Mouse (Mus musculus) adipocyte (in vitro differentiated cells): ENCODE data around the gene Ppl.

Experiments
- DNase-seq: peaks from one replicate; pipeline ENCODE4 v3.0.0-alpha.2; 2016; ENCODE audit warnings: low spot score

Ppl gene

DNA sequence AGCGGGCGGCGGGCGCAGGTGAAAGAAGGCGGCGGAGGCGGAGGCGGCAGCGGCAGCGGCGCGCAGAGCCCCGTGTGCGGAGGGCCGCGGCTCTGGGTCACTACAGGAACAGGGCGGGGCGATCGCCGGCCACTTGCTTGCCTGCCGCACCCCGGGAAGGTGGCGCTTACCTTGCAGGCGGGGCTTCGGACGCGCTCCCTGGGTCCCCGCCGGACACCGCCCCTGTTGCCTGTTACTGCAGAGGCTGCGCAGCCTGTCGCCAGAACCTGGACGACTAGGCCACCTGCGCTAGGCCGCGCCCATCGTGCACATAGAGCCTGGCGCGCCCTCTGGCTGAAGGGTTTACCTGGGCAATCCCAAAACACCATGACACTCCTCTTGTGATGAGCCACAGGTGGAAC is at the start of gene Ppl:
Ppl (minus strand) TSS at position 21 of the 401 bp plus-strand sequence.
- DNase-seq, result no peak

DNA sequence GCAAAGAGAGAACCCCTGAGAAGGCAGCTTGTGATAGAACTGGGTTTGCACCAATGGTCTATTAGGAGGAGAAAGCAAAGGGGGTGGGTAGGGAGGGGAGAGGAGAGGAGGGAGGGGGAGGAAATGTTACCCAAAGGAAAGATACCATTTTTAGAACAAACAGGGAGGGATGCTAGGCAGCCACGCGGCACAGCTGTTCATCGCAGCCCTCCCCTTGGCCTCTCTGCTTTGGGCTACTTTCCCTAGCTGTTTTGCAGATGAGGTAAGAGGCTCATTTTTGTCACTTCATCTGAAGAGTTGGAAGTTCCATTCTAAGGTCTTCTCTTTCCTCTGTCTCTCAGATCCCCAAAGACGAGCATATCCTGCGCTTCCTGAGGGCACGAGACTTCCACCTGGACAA is 40.4 kb upstream of the Ppl start:
- DNase-seq, result no peak

DNA sequence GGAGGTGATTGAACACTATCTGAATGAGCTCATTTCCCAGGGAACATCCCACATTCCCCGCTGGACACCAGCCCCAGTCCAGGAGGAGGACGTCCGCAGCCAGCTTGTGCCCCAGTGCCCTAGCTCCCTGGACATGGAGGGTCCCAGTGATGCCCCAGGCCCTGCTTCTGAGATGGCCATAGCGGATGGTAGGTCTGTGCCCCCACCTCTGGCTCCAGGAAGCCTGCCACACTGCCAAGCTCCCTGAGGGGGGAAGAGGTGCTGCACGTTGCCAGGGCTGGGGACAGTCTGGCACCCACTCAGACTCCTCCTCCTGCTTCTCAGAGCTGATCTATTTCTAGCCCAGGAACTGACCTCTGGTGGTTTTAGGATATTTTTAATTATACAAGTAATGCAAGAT is 36.6 kb upstream of the Ppl start:
- no peak for DNase-seq

DNA sequence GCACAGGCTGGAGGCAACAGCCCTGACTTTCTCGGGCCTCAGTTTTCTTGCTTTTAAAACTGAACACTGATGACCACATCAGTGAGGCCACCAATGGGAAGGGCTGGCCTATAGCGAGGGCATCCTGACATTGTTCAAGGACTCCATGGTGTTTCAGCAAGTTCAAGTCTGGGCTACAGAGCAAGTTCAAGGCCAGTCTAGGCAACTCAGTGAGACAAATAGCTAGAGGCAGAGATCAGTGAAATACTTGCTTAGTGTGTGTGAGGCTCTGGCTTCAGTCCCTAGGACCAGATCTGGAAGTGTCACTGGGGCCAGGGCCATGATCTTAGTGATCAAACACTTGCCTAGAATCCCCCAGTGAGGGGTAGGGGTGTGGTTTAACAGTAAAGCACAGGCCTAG is 35.8 kb upstream of the Ppl start:
- DNase-seq, result no peak

DNA sequence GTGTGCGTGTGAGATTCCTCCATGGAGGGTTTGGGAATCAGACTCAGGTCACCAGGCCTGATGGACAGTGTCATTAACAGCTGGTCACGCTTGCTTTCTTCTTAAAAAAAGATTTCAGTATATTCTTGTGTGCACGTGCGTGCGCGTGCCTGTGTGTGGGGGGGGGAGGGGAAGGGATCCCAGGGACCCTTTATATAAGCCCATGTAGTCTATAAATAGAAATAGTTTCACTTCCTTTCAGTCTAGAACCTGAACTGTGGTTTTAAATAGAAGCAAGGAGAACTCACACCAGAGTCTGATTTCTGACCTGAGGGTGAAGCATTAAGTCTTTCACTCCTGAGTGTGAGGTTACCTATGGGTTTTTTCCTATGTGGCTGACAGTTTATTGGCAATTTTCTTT is 32.1 kb upstream of the Ppl start:
- DNase-seq, result no peak

DNA sequence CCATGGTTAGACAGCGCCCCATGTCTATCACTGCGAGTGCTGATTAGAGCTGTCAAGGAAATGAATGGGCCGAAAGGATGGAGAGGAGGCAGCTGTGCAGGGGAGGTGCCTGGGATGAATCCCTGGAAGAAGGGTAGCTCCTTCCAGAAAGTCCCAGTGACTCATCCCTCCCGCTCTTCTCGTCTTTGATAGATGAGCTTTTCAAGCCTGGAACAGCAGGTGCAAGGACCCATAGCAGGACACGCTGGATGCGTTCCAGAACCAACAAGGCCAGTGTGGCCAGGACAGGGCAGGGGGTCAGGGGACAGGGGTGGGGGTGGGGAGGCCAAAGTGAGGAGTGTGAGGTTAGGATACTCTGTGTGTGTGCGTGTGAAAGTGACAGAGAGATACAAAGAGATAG is 27.0 kb upstream of the Ppl start:
- no peak for DNase-seq

DNA sequence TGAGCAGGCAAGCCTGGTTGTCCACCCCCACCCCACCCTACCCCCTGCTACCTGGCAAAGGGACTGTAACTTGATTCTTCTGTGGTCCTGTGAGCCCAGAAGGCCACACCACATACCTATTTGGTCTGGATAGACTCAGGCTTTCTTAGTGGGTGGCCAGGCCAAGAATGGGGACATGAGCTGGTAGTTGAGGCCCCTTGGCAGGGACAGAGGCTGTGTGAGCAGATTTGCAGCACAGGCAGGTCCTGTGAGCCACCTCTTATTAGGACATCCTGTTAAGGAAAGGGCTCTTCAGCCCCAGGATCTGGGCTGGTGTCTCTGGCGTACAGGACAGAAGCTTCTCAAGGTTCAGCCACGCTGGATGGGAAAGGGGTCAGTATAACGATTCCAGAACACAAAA is 24.9 kb upstream of the Ppl start:
- no peak for DNase-seq

DNA sequence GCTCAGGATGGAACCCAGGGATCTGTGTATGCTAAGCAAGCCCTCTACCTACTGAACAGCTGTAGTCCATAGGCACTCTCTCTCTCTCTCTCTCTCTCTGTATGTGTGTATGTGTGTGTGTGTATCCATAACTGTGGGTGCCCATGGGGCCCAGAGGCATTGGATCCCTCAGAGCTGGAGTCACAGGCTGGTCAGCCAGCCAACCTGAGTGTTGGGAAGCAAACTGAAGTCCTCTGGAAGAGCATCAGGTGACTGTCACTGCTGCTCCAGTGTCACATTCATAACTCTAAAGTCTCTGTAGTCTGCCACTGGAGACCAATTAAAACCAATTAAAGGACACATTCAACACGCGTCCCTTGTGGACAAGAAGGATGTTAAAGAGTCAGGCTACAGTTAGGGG is 24.3 kb upstream of the Ppl start:
- no peak for DNase-seq

DNA sequence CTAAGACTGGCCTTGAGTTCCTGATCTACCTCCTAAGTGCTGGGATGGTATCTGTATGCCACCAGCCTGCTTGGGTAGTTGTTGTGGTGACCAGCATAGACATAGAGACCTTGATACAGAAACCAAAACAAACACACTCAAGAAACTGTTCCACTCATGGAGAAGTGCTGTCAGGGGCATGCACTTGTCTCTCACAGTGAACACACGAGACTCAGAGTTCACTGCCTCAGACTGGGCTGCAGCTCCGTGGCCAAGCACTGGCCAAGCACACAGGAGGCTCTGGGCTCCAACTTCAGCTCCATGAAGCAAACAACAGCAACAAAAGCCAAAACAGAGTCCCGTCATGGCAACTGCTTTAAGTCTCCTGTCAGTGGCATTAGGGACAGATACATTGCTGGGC is 22.8 kb upstream of the Ppl start:
- DNase-seq, result no peak

DNA sequence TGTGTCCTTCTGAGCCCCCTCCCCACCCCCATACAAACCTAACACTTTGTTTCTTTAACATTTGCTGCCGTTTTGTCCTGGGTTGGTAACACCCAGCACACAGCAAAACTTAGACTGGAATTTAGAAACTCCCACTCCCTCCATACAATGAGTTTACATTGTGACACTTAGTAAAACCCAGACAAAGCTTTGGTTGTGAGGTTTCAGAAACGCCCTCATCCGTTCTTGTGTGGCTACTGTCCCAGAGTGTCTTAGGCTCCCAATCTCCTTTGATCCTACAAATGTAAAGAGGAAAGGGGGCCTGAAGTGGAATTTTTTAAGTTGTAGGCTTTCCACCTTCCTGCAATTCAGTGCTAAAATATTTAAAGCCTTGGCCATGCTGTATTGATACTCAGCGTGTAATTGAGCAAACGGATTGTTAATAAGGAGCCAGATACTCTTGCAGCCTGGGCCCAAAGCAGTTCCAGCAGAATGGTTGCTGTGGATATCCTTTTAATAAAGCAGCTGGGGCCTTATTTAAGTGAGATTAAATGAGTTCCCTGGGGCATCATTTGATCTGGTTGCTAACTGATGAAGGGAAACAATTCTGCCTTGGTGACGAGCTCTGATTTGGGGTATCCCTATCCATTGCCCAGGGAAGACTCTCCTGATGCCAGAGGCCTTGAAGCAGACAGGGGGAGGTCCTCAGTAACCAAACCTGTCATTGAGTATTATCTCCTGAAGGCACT is 21.2 kb upstream of the Ppl start:
- DNase-seq, result no peak

DNA sequence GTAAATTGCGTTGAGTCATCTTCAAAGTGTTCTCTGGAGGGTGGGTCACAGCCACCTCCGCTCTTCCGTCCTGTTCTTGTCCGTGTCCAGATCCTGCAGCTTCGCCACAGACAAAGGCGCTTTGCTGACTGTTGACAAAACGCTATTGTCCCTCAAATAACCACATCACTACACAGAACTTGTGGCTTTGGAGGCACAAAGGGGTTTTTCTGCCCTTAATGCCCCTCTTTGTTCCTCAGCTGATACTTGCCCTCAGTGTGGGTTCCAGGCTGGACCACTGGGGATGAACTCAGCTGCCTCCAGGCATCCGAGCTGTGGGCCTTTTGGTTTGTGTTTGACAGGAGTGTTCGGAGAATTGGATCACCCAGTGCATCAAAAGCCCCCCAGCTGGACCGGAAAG is 18.3 kb upstream of the Ppl start:
- no peak for DNase-seq

DNA sequence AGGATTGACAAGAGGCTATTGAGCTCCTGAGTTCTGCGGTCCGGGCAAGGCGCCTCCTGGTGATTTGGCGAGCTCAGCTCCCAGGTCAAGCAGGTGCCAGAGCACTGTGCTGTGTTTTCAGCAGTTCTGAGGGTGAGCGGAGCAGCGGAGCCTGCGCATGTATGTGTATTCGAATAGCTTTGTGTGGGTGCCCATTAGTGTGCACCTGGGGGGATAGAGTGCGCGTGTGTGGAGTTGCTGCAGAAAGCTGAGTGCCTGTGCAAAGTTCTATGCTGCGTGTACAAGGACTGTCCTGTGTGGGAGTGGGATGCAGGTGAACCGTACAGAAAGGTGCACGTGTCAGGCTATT is 14.8 kb upstream of the Ppl start, which contains the start of gene Sec14l5:
Sec14l5 (plus strand) TSS at position 73 of the 349 bp plus-strand sequence.
- no peak for DNase-seq

DNA sequence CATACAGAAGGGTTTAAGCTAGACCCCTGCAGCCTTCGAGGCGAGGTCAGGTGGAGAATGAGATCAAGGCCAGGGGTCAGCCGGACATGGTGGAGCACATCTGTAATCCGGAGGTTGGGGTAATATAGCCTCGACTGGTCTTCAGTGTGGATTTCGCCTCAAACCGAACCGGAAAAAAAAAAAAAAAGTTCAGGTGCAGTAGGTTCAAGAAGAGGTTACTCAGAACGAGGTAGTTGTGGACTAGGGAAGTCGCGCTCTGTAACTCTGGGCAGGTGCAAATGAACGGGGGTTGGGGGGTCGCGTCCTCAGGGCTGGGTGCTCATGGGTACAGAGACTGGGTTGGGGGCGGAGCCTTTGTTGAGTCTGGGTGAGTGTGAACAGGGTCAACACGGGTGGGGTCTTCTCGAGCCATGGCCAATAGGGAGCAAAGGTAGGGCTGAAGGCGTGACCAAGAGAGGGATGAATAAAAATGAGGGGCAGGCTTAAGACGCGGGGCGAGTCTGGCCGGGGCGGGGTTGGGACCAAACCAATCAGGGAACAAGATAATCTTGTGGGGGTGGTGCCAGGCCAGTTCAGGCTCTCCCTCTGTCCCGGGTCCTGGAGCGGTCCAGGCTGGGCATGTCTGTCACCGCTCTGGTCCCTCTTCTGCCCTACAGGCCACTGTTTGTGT is 14.3 kb upstream of the Ppl start:
- DNase-seq, result peak; percentile 31

DNA sequence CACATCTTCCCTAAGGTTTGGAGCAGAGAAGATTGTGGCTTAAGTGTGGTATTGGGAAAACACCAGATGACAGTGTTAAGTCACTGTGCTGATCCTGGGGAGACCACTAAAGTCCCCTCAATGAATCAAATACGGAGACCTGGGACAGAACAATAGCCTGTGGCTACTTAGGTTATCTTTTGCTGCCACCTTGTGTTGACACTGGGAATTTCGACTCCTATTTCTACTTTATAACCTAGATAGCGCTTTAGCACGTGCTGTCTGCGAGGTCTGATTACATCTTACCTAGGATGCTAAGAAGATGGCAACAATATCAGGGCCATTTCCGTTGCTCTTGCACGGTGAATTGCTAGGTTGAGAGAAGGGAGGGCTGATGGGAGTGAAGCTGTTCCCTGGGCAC is 13.3 kb upstream of the Ppl start:
- peak; percentile 87 for DNase-seq

DNA sequence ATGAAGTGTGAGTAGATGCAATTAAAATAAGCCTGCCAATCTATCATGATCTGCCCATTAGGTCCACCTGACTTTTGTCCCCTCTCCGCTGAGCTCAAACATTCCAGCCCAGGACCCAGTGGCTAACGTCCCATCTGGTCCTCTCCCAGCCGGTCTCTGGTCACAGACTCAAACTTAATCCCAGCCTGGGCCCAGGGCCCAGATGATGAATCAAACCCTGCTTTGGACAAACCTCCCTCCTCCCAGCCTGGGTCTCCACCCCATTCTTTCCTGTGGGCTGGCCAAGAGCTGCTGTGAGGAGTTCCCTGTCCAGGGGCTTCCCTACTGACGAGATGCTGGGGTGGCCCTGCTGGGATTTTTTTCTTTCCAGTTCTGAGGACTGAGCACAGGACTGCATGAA is 7.5 kb upstream of the Ppl start:
- DNase-seq, result peak; percentile 82

DNA sequence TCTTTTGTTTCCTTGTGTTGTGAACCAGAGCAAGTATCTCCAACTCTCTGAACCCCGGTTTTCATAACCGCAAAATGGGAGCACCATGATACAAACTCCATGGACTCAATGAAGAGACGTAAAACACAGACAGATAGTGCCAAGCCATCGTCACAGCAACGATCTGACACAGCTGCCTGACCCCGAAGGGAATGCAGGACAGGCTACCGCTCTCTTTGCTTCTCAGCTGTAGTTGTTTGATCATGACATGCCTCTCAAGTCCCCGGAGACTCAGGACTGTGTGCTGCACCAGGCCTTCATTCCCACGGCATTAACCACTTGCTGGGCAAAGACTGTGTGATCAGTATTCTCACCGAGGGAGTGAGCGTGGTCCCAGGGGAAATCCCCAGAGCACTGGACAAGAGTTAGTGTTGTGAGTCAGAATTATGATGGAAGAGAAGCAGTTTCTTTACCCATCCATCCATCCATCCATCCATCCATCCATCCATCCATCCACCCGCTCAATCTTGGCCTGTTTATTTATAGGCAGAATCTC is 4.9 kb upstream of the Ppl start:
- no peak for DNase-seq

DNA sequence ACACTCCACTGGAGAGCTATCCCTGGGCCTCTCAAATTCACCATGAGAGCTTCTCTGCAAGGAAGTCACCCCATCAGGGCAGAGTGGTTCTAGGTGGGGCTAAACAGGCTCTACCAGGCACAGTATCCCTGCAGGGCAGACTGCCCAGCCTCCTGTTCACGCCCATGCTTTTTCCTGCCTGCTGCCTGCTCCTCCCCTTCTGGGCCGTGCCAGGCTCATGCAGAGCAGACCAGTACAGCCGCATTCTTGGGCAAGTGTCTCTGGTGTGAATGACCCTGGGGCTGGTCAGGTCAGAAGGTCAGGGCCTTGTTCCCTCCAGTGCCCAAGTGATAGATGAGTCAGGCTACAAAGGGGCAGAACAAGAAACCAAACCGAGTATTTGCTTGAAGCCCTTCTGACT is 4.3 kb upstream of the Ppl start:
- peak; percentile 85 for DNase-seq

DNA sequence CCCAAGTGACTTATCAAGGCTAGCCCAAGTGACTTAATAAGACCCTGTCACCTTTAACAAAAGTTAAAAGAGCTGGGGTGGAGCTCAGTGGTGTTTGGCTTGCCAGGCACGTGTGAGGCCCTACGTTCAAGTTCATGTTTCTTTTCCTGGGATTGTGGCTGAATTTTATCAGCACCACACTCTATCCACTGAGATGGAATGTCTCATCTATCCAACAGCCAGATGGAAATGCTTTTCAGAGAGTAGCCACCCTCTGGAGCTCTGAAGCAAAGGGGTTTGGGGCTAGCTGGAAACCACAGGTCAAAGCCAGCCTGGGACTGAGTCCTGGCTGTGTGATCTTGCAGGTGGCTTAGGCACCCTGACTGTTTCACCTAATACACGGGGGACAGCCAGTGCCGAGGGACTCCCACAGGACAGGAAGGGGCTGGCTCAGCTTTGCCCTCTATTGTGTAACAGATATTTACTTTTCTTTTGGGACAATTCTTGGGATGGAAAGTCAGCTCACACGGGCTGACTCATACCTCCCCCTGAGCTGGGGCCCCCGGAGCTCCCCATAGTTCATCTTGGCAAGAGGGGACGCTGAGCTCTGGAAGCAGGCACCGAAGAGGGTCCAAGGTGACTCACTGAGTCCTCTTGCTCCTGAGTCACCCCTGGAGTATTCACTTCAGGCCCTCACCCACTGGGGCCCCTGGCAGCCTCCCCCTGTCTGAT is 3.5 kb upstream of the Ppl start:
- DNase-seq, result peak; percentile 48

DNA sequence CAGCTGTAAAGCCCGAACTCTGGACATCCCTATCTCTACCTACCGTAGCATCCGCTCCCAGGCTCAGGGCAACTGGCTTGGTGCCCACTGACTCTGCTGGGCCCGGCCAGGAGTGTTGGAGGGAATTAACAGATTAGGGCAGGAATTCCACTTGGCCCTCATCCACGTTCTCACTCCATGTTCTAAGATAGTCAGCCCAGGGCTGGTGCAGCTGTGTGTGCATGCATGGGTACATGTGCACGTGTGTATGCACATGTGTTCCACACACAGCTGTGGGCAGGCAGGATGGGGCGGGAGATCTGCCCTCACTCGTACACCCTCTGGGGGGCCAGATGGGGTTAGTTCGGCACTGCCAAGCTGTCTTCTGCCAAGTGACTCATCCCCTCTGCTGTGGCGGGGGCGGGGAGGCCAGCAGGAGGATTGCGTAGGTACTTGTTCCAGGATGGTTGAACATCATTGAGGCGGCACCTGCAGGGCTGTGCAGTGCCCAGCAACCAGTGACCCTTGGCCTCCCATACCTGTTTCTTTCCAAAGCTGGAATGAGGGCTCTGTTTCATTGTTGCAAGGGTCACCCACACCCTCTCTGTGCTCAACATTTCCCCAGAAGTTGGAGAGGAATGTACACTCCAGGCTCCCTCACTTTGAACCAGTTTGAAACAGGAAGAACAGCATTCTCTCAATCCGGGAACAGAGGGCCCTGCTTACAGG is 2.6 kb upstream of the Ppl start:
- DNase-seq, result peak; percentile 58

DNA sequence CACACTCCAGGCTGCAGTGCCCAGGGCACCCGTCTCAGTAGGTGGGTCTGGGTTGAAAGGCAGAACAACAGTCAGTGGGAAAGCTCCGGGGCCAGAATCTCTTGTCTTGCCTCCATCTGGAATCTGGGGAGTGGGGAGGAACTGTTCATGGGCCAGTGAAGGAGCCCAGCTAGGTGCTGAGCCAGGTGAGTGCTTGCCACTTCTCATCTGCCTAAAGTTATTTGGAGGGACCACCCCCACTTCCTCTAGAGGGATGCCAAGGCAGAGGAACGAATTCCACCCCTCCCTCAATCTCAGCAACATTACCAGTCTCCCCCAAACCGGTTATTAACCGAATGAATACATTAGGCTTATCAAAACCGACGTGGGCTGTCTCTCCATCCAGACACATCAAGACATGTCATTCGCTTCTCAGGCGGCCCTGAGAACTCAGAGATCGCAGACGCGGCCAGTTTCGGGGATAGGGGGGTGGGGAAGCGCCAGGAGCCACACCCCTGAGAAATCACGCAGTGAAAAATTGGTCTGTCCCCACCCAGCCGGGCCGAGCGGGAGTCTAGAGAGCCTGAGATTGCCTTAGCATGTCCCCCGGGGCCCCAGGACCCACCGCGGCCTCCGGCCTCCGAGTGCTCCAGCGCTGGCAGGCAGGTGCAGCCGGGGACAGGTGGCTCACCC is 834 bp downstream of the Ppl start:
- DNase-seq, result no peak

DNA sequence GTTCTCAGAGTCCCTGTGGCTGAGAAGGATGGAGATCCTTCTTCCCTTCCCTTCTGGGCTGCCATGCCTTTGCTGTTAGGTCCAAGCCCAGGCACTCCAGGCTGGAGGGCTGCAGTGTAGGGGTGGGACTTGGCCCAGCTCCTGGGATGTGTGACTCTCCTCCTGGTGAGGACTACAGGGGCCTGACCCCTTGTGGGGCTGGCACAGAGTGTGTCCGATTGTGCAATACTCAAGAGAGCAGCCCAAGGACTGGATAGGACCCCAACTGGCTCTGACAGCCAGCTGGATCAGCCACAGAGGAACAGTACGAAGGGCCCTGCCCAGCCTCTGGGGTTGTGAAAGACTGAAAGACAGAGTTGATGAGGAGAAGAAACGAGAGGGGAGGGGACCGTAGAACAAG is 1.5 kb downstream of the Ppl start:
- peak; percentile 69 for DNase-seq

DNA sequence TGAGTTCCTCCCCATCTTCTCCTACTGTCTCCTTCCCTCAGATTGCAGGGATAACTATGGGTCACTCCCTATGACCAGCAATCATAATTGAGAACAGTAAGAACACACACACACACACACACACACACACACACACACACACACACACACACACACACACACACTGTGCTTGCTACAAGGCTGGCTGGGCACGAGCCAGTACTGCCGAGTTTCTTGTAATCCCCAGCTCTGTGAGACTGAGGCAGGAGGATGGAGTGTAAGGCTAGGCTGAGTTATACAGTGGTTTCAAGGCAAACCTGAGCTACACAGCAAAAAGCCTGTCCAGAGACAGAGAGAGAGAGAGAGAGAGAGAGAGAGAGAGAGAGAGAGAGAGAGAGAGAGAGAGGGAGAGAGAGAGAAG is 2.0 kb downstream of the Ppl start:
- DNase-seq, result peak; percentile 39
